Mouse (Mus musculus): ENCODE measurements around the gene Sap30l.
"Not testable (repeated sequence)": the region's sequence is repeated elsewhere in the genome, so short reads cannot be mapped to it uniquely, and the experiment has no call there.

The Sap30l gene

DNA sequence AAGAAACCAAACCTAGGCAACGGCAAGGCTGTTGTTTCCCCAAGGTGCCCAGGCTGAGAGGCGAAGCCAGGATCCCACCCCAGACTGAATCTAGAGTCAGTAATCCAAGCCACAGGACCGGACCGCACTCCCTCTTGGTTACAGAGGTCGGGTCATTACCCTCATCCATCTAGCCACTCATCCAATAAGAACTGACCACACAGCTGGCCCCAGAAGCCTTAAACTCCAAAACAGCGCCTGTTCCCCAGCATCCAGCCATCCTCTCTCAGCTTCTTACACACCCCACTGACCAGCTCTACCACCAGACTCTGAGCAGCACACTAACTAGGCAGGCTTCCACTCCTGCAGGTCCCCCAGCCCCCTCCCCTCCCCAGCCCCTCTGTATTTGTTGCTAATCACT lies 6.4 kb upstream of the Sap30l start:
- in situ Hi-C loops (cut with MboI; ENCODE audit: unreplicated experiment in 2 of 2): no loop called here

DNA sequence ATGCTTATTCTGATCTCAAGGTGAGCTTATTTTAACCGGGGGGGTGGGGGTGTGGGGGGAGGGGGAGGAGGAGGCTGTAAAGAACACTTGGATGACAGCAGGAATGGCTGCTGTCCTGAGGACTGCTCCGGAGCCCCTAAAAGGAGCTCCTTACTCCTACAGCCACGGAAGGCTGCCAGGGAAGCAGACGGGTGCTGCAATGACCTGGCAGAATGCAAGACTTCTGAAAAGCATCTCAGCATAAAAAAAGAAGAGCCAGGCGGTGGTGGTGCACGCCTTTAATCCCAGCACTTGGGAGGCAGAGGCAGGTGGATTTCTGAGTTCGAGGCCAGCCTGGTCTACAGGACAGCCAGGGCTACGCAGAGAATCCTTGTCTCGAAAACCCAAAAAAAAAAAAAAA lies 3.6 kb upstream of the Sap30l start:
- in situ Hi-C loops (cut with MboI; ENCODE audit: unreplicated experiment in 2 of 2): no loop called here

DNA sequence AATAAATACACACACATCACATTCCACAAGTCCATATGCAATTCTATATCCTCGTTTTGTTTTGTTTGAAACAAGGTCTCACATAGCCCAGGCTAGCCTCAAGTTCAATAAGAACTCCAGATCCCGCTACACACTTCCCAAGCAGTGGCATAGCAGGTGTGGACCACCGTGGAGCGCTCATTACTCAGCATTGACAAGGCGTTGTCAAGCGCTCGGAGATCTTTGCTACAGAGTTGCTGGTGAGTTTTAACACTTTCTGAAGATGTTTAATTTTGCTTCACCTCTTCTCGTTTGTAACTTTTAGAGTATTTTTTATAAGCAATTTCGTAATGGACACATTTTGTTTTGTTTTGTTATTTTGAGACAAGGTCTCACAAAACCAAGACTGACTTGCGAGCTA lies 2.0 kb upstream of the Sap30l start:
- in situ Hi-C loops (cut with MboI; ENCODE audit: unreplicated experiment in 2 of 2): no loop called here

DNA sequence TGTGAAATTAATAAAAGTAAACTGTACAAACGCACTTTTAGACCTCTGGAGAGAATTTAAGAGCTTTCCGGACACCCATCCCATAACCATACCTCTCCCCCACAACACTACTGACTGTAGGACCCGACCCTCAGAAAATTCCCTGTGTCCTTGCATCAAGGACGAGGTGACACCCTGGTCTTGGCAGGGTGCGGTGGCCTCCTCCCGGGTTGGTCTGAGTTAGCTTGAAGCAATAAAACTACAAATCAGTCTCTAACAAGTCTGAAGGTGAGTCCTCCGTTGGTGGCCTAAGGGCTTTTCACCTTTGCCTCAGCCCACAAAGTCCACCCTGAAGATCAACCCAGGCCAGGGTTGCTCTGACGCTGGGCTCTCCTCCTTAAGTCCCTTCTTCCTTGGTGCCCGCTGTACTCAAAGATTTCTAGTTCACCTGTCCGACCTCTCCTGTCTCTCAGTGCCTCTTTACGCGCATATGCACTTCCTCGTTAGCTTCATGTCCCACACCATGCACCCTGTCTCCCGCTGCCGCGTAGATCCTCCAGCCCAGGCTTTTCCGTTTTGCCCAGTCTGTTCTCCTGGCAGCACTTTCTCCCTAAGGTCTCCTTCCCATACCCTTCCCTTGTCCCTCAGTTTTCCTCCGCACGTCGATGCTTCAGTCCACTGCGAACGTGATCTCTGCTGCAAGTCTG lies 1.0 kb upstream of the Sap30l start:
- in situ Hi-C loops (cut with MboI; ENCODE audit: unreplicated experiment in 2 of 2): loop anchor here (25.0 kb wide), 2 partner anchors 362 to 837 kb away; partner anchors contain the start of genes Gemin5 (in 2 of the 2), Mrpl22 (in 2 of the 2), Olfr323 (in 1 of the 2) and Trim58 (in 1 of the 2)

DNA sequence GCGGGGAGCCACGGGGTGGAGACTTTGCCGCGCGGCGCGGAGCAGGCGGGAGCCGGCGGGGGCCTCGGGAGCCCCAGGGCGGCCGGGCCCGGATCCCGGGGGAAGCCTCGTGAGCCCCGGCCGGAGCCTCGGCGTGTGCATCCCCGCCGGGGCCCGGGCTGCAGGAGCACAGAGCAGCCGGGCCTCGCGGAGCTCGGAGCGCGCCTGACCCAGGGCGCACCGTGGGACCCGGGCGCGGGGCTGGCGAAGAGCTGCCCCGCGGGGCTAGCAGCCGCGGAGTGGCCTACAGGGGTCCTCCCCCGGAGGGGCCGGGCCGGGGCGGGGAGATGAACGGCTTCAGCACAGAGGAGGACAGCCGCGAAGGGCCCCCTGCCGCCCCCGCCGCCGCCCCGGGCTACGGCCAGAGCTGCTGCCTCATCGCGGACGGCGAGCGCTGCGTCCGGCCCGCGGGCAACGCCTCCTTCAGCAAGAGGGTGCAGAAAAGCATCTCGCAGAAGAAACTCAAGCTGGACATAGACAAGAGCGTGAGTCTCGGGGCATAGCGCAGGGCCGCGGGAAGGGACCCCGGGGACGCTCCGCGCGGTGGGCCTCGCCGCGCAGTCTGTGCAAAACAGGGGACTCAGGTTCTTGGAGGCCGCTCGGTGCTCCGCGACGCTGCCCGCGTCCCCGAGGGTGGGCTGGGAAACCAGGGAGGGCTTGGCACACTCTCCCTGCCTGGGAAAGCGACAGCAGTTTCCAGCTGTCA lies 501 bp downstream of the Sap30l start:
- in situ Hi-C loops (cut with MboI; ENCODE audit: unreplicated experiment in 2 of 2): loop anchor here (25.0 kb wide), 2 partner anchors 360 to 835 kb away; partner anchors contain the start of genes Gemin5 (in 2 of the 2), Mrpl22 (in 2 of the 2), Olfr323 (in 1 of the 2) and Trim58 (in 1 of the 2)

DNA sequence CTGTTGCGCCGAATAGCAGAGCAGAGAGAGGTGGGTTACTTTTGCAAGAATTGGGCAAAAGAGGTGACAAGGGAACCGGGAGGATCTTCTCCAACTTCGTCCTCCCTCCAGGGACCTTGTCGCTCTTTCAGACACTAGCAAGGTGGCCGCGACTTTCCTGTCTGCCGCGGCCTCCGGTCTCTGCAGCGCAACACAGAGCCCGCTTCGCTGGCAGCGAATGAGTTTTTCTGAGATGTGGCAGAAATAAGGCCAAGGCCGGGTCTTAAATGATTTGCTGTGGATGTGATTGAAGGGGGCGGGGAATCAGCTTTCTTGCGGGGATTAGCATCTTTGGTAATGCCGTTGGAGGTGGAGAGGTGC lies 1.1 kb downstream of the Sap30l start:
- in situ Hi-C loops (cut with MboI; ENCODE audit: unreplicated experiment in 2 of 2): loop anchor here (25.0 kb wide), 2 partner anchors 360 to 835 kb away; partner anchors contain the start of genes Gemin5 (in 2 of the 2), Mrpl22 (in 2 of the 2), Olfr323 (in 1 of the 2) and Trim58 (in 1 of the 2)

DNA sequence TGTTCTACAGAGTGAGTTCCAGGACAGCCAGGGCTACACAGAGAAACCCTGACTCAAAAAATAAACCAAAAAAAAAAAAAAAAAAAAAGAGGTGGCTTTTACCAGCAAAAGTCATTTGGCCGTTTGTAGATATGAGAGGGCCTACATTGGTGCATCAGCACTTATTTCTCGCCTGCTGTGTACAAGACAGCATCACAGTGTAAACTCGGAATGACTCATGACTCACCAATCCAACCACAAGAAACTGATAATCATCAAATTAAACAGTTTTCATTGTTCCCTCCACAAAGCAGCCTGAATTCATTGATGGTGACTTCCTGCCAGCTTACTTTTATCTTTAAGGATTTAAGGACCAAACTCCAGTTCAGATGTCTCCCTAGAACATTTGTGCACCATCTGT lies 3.6 kb downstream of the Sap30l start:
- in situ Hi-C loops (cut with MboI; ENCODE audit: unreplicated experiment in 2 of 2): loop anchor here (25.0 kb wide), 2 partner anchors 357 to 832 kb away; partner anchors contain the start of genes Gemin5 (in 2 of the 2), Mrpl22 (in 2 of the 2), Olfr323 (in 1 of the 2) and Trim58 (in 1 of the 2)

DNA sequence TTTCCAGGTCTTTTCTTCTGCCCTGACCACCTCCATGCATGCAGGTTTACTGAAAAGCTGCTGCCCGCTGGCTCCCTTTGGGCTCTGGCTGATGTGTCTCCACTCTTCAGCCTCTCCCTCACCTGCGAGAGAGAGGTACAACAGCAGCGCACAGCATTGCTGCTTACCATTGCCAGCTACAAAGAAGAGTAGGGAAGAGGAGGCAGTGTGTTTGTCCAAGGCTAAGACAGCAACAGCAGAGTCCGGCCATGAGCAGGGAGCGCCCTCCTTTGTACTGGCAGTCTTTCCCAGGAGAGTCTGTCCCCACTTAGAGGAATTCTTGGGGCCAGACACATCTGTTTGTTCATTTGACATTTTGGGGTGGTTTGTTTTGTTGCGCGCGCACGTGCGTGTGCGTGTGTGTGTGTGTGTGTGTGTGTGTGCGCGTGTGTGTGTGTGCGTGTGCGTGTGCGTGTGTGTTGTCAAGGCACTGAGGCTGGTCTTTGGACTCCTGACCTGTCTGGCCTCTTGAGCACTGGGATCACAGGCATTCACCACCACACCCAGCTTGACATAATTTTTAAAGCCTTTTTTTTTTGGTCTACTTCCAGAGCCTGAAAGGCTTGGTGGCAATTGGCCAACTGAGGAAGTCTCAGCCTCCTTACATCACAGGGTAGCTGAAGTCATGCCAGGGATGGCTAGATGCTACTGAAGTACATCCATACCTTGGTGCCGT lies 7.7 kb downstream of the Sap30l start:
- in situ Hi-C loops (cut with MboI; ENCODE audit: unreplicated experiment in 2 of 2): loop anchor here (25.0 kb wide), 2 partner anchors 353 to 828 kb away; partner anchors contain the start of genes Gemin5 (in 2 of the 2), Mrpl22 (in 2 of the 2), Olfr323 (in 1 of the 2) and Trim58 (in 1 of the 2)

DNA sequence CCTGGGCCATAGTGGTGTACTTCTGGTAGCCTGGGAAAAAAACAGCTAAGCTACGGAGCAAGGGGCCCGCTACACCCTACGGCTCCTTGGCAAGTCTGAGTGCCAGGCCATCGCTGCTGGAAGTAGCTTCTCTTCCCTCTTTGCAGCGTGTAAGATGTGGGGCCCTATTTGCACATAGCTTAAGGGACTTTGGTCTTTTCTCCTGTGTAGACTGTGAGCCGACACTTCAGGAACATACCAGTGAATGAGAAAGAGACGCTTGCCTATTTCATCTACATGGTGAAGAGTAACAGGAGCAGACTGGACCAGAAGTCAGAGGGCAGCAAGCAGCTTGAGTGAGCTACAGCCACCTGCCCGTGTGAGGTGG lies 8.3 kb downstream of the Sap30l start:
- in situ Hi-C loops (cut with MboI; ENCODE audit: unreplicated experiment in 2 of 2): loop anchor here (25.0 kb wide), 2 partner anchors 353 to 828 kb away; partner anchors contain the start of genes Gemin5 (in 2 of the 2), Mrpl22 (in 2 of the 2), Olfr323 (in 1 of the 2) and Trim58 (in 1 of the 2)

DNA sequence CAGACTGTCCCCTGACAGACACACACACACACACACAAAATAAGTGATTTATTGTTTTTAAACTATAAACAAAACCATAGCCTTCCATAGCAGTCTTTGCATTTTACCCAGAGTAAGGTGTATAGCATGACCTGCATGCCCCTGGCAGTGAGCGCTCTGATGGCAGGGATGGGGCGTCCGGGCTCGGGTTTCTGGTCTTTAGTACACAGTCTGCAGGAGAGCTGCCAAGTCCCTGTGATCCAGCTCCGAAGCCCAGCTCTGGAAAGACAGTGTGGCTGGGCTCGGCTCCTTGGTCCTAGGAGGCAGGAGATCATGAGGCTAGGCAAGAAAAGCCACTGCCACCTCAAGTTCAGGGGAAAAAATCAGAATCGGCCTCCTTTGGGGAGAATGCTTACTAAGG lies 9.6 kb downstream of the Sap30l start:
- in situ Hi-C loops (cut with MboI; ENCODE audit: unreplicated experiment in 2 of 2): loop anchor here (25.0 kb wide), 2 partner anchors 351 to 826 kb away; partner anchors contain the start of genes Gemin5 (in 2 of the 2), Mrpl22 (in 2 of the 2), Olfr323 (in 1 of the 2) and Trim58 (in 1 of the 2)

DNA sequence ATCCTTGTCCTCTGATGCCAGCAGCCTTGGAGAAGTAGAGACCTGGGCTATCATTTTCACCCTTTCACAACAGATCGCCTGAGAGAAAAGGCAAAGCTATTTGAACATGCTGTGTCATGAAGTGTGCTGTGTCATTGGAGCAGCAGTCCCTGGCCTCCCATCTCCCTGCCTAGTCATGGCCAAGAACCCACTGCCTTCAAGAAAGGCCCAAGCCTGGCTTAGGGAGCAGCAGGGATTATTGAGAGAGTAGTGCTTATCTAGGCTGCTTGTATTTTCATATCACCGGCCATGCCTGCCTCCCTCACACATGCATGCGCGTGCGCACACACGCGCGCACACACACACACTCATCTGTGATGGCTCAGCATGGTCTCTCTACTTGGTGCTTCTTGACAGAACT lies 10.8 kb downstream of the Sap30l start:
- in situ Hi-C loops (cut with MboI; ENCODE audit: unreplicated experiment in 2 of 2): loop anchor here (25.0 kb wide), 2 partner anchors 350 to 825 kb away; partner anchors contain the start of genes Gemin5 (in 2 of the 2), Mrpl22 (in 2 of the 2), Olfr323 (in 1 of the 2) and Trim58 (in 1 of the 2)

DNA sequence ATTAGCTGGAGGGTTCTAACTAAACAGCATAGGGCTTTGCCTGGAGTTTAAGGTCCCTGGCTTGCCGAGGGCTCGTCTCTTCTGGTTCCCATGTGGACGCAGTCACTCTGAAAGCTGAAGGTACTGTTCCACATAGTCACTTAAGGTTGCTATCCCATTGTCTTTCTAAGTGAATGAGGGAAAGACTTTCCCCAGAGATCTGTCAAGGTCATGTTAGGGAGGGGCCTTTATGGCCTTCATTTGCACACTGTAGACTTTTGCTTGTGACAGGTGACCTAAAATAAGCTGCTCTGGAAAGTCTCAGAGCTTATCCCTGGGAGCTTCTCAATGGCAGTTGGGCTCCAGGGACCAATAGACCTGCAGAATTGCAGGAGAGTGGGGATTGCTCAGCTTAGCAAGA lies 12.2 kb downstream of the Sap30l start:
- in situ Hi-C loops (cut with MboI; ENCODE audit: unreplicated experiment in 2 of 2): loop anchor here (25.0 kb wide), 2 partner anchors 349 to 824 kb away; partner anchors contain the start of genes Gemin5 (in 2 of the 2), Mrpl22 (in 2 of the 2), Olfr323 (in 1 of the 2) and Trim58 (in 1 of the 2)

DNA sequence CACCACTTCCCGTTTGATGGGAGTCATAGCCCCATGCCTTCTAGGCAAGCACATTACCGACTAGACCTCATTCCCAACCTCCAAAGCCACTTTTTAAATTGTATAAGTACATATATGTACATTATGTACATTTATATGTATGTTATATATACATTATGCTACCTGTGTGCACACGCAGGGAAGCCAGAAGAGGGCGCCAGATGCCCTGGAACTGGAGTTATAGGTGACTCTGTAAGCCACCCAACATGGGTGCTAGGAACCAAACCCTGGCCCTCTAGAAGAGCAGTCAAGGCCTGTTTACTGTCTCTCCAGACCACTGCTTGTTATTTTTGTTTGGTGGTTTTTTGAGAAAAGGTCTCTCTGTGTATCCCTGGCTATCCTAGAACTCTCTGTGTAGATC lies 16.8 kb downstream of the Sap30l start:
- in situ Hi-C loops (cut with MboI; ENCODE audit: unreplicated experiment in 2 of 2): loop anchor here (25.0 kb wide), 2 partner anchors 344 to 819 kb away; partner anchors contain the start of genes Gemin5 (in 2 of the 2), Mrpl22 (in 2 of the 2), Olfr323 (in 1 of the 2) and Trim58 (in 1 of the 2)

DNA sequence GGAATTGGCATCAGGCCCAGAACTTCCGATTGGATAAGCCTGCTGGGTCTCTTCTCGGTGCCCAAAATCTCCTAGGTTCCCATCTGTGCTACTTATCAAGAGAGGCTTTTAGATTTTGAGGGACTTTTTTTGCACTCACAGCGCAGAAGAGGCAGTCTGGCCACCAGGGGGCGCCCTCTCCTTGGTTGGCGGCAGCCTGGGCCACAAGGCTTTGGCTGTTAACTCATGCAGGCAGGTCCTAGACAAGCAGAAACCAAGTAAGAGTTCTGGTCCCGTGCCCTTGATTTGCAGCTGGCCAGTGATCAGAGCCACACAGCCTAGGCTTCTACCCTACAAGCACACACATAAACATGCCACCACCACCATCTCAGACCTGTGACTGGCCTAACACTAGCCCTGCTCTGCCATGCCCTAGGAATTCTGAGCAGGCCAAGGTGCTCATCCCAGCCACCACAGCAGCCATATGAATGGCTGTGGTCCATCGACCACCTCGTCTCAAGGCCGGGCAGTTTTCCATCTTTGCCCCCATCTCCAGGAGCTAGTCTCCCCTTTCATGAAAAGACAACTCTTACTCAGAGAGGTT lies 18.7 kb downstream of the Sap30l start:
- in situ Hi-C loops (cut with MboI; ENCODE audit: unreplicated experiment in 2 of 2): loop anchor here (5.0 to 25.0 kb wide), 4 partner anchors 33 to 817 kb away; partner anchors contain the start of genes Gemin5 (in 2 of the 2), Mrpl22 (in 2 of the 2), Olfr323 (in 1 of the 2) and Trim58 (in 1 of the 2)

DNA sequence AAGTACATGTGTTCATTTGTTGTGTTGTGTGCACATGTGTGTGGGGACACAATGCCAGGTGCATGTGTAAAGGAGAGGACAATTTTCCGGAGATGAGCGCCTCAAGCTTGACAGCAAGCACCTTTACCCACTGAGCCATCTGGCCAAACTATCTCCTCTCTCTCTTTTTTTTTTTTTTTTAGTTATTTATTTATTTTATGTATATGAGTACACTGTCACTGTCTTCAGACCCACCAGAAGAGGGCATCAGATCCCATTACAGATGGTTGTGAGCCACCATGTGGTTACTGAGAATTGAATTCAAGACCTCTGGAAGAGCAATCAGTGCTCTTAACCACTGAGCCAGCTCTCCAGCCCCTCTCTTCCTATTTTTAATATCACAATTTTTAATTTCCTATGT lies 21.7 kb downstream of the Sap30l start:
- in situ Hi-C loops (cut with MboI; ENCODE audit: unreplicated experiment in 2 of 2): loop anchor here (5.0 to 25.0 kb wide), 4 partner anchors 36 to 814 kb away; partner anchors contain the start of genes Gemin5 (in 2 of the 2), Mrpl22 (in 2 of the 2), Olfr323 (in 1 of the 2) and Trim58 (in 1 of the 2)

DNA sequence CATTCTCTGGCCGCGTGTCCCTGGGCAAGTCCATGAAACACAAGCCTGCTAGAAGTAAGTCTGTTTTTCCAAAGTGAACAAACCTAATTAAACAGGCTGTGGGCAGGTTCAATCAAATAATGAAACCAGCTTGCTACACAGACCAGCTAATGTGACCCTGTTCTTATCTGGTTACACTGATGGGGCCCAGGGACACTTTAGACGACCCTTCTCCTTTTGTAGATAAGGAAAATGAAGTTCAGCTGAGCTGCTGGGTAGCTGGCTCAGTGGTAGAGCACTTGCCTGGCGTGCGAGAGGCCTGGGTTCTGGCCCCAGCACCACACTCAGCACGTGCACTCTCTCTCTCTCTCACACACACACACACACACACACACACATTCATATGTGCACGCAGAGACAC lies 22.3 kb downstream of the Sap30l start:
- in situ Hi-C loops (cut with MboI; ENCODE audit: unreplicated experiment in 2 of 2): loop anchor here (5.0 to 25.0 kb wide), 4 partner anchors 36 to 814 kb away; partner anchors contain the start of genes Gemin5 (in 2 of the 2), Mrpl22 (in 2 of the 2), Olfr323 (in 1 of the 2) and Trim58 (in 1 of the 2)

DNA sequence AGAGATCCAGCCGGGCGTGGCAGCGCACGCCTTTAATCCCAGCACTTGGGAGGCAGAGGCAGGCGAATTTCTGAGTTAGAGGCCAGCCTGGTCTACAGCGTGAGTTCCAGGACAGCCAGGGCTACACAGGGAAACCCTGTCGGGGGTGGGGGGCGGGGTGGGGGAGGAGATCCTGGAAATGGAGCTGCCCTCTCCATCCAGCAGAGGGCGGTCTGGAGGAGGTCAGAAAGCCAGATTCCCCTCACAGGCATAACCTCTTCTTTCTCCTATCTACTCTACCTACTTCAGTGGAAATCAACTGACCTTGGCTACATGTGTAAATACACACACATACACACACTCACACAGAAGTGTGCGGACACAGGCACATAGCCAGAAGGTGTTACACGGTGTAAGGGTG lies 23.8 kb downstream of the Sap30l start:
- in situ Hi-C loops (cut with MboI; ENCODE audit: unreplicated experiment in 2 of 2): not testable (repeated sequence)

DNA sequence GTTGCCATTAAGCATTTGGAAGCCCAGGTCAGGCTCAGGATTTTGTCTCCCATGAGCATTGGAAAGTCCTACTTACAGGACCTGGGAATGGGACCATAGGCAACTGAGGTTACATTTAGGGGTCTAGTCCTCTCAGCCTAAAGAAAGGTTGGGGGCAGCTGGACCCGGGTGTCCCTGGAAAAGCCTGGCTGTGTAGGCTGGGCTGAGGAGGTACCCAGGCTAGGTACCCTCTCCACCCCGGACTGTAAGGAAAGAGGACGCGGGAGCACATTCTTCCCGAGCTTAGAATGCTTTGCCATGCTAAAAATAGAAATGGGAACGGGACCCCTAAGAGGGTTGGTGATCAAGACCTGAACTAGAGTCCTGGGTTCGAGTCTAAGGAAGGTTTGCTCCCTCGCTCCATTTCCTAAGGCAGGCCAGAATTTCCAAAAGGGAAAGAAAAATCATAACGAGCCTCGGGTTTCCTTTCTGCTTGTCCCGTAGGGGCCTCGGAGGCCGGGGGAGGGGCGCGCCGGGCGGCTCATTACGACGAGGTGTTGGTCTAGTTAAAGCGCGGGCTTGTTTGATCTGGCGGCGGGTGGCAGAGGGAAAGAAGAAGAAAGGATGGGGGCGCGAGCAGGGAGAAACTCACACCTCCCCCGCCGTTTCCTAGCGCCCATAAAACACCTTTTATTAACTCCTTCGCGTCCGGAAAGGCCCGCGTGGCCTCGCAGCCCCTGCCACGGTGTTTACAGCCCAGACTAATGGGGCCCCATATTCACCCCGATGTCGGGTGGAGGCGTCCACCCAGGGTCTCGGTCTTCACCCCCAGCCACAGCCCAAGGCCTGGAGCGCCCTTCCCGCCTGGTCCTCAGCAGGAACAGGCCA lies 25.8 kb downstream of the Sap30l start:
- in situ Hi-C loops (cut with MboI; ENCODE audit: unreplicated experiment in 2 of 2): no loop called here

All from v-Abl transformed pro-B cells (cell line).